Mouse (Mus musculus) 3134 (cell line): Measurements from ENCODE around the gene Vill.

ENCODE experiments used
- DNase-seq: peaks from one replicate; pipeline ENCODE4 v3.0.0-alpha.2; 2011; ENCODE audit warnings: low spot score; ENCODE audit not compliant: insufficient read length; ENCODE audit errors: extremely low read depth

Vill gene

DNA sequence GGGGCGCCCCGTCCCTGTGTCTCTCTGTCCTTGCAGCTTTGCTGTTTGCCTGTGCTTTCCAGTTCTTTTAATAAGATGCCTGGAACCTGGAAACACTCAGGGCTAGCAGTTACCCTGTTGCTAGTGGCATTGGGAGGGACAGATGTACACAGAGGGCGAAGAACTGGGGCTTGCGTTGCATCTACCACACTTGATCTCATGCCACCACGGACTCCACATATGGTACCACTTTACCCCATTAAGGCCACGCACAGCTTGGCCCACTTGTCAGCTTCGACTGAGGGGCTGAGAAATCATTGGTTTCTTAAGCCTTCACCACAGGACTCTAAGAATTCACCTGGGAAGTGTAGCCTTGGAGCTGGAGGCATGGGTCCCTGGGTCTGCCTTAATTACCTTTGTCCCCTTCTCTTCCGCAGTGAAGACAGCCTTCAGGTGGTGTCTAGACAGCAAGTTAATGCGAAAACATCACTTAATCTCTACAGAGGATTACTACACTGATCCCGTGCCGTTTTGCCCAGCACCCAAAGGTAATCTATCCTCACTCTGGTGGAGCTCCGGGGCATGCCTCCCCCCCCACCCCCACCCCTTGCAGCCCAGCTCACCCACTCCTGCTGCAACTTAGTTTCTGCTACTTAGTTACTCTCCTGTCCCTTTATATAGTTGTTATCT is 57.2 kb downstream of the Vill start:
- DNase-seq, result no peak

DNA sequence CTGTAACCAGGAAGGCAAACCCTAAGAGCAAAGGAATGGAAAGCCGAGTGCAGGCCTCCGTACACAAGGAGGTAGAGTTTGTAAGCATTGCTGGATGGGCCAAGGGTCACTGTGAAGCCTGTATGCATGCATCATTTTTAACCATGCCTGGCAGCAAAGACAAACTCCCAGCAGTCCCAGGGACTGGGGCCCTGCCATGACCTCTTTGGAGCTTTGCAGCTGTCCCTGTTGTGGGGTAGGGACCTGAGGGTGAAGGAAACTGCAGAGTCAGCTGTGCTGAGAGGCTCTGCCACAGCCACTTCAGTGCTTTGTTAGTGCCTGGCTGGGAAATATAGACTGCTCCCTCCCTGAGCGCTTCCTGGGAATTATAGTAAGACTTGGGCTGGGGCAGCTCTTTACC is 58.1 kb downstream of the Vill start:
- DNase-seq, result no peak

DNA sequence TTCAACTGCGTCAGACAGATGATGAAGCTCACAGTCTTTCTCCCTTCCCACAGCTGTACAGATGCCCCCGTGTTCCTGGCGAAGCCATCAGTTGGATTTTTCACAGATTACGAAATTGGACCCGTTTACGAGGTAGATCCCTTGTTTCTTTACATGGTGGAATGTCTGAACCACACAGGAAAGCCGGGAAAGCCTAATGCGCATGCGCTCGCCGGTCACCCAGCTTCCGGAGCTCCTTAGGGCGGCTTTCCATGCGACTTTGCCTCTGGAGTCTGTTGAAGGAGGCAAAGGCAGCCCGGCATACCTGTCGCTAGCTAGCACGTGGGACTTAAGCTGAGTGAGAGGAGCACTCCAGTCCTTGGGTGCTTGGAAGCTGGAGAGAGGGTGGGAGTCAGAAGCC is 62.3 kb downstream of the Vill start:
- no peak for DNase-seq

DNA sequence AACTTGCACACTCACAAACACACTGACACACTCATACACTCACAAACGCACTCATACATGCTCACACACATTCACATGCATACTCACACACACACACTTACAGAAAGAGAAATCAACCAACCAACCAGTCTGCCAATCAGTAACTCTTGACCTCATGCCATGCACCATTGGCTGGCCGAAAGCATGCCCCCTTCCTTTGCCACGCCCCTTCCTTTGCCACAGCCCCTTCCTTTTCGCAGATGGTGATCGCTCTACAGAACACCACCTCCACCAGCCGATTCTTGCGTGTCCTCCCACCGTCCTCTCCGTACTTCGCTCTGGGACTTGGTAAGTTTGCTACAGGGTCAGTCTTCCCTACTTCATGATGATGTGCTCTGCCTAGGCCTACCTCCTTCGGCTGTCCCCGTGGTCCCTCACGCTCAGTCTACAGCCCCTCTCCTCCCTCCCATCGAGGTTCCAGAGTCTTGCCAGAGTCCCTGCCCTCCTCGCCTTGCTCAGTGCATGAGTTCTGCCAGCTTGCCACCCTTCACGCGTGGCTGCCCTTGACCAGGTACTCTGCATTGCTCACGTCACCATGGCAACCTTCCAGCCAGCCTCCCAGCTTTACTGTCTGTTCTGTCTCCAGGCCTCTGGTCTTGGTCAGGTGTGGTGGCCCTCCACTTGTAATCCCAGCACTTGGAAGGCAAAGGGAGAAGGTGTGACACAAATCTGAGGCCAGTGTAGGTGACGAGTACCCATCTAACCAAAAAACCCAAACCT is 67.0 kb downstream of the Vill start:
- no peak for DNase-seq

DNA sequence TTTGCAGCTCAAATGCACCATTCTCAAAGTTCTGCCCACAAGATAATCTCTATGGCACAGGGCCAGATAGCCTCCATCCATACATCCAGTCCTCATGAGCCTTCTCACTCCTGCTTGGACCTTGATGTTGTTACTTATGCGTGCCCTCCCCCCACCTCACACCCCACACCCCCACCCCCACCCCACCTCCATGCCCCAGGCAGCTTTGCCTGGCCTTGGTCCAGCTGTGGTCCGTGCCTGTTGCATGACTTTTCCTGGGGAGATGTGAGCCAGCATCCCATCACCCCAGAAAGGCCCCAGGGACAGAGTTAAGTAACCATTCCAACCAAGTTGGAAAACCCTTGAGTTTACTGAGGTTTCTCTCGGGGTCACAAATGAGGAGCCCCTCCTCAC is 67.6 kb downstream of the Vill start:
- DNase-seq, result no peak
